Mouse (Mus musculus): Measurements from ENCODE around the gene S100a3. TPM values are rescaled to one million over a fixed set of nuclear protein-coding genes. Genes with fewer than 3 reads are reported as not detected.

The S100a3 gene
- total and polyA plus RNA-seq, 3 experiments: not detected

- no peak overlapping the region for H3K9ac ChIP-seq (ENCODE audit: insufficient read depth, low read depth)
- no peak for TF ChIP-seq USF2 (conservative IDR thresholded peaks at IDR 0.05; ENCODE audit: low read depth, low read length)
- H3K9me3 ChIP-seq (replicated peaks; ENCODE audit: low read length): no peaks in the 10 kb centered on the region
- no peaks in the 10 kb centered on the region for H3K79me2 ChIP-seq (replicated peaks; ENCODE audit: control insufficient read depth, extremely low read depth, insufficient read depth, poor library complexity, severe bottlenecking)
- no peak overlapping the region for H3K4me3 ChIP-seq (replicated peaks in 1 of 3; ENCODE audit: low read depth in 2 of 3, low read length in 2 of 3, poor library complexity in 1 of 3)
- H3K36me3 ChIP-seq (replicated peaks in 1 of 2; ENCODE audit: control insufficient read depth in 1 of 2, insufficient read depth in 1 of 2, low read length in 1 of 2): no peaks in the 10 kb centered on the region
- H3K4me2 ChIP-seq (ENCODE audit: insufficient read depth, low read depth, poor library complexity, severe bottlenecking): no peak overlapping the region
- DNase-seq (ENCODE audit: extremely low read depth): no peak
- H3K27me3 ChIP-seq (replicated peaks): no peaks in the 10 kb centered on the region
- dilution Hi-C loops (cut with MboI; ENCODE audit: extremely low pct_ligation_motif_present, extremely low pct_unique_long_range_greater_than_20kb, low sequenced_read_pairs) (no loop called here), in situ Hi-C loops (cut with MboI; ENCODE audit: low pct_ligation_motif_present, low pct_unique_long_range_greater_than_20kb, low sequenced_read_pairs) (no loop called here)
- H3K4me1 ChIP-seq (ENCODE audit: control insufficient read depth in 1 of 2, insufficient read depth in 2 of 2): peaks cover 6 to 7% of the 10 kb centered on the region in 2 experiments
- H3K27ac ChIP-seq (ENCODE audit: insufficient read depth, low read depth): no peak overlapping the region
Observed at GRCm38 (mm10) chr3:90600458-90601195, 40.2 kb downstream of the S100a3 start.

GRCm38 (mm10) chr3:90601486-90602110, 41.2 kb downstream of the S100a3 start, which contains the start of gene Gm42674:
Gm42674 (plus strand) TSS chr3:90601904.
- in situ Hi-C loops (cut with MboI; ENCODE audit: low pct_ligation_motif_present, low pct_unique_long_range_greater_than_20kb, low sequenced_read_pairs): no loop called here
- H3K36me3 ChIP-seq (replicated peaks in 1 of 2; ENCODE audit: control insufficient read depth in 1 of 2, insufficient read depth in 1 of 2, low read length in 1 of 2): no peaks in the 10 kb centered on the region
- no peaks in the 10 kb centered on the region for H3K79me2 ChIP-seq (replicated peaks; ENCODE audit: control insufficient read depth, extremely low read depth, insufficient read depth, poor library complexity, severe bottlenecking)
- no peak within 1 kb of the TSS for H3K4me3 ChIP-seq (replicated peaks in 1 of 3; ENCODE audit: low read depth in 2 of 3, low read length in 2 of 3, poor library complexity in 1 of 3)
- dilution Hi-C loops (cut with MboI; ENCODE audit: extremely low pct_ligation_motif_present, extremely low pct_unique_long_range_greater_than_20kb, low sequenced_read_pairs): no loop called here
- no peaks in the 10 kb centered on the region for H3K27me3 ChIP-seq (replicated peaks)
- no peaks in the 10 kb centered on the region for H3K9me3 ChIP-seq (replicated peaks; ENCODE audit: low read length)
- no peak for DNase-seq (ENCODE audit: extremely low read depth)
- no peak for TF ChIP-seq ETS1 (conservative IDR thresholded peaks at IDR 0.05; ENCODE audit: low read depth, low read length)
- no peak for TF ChIP-seq MAX (IDR thresholded peaks at IDR 0.05; ENCODE audit: low read length)
- no peak for TF ChIP-seq MYC (IDR thresholded peaks at IDR 0.05; ENCODE audit: low read depth, low read length)
- TF ChIP-seq USF1 (IDR thresholded peaks at IDR 0.05; ENCODE audit: low read depth, low read length): no peak
- TF ChIP-seq RAD21 (IDR thresholded peaks at IDR 0.05; ENCODE audit: low read depth, low read length): no peak
- no peak for TF ChIP-seq E2F4 (IDR thresholded peaks at IDR 0.05; ENCODE audit: insufficient replicate concordance, low read depth, low read length)
- no peak for TF ChIP-seq RCOR1 (conservative IDR thresholded peaks at IDR 0.05; ENCODE audit: low read depth, low read length)
- no peak for TF ChIP-seq UBTF (IDR thresholded peaks at IDR 0.05; ENCODE audit: low read depth, low read length)
- TF ChIP-seq CHD1 (IDR thresholded peaks at IDR 0.05; ENCODE audit: low read depth, low read length): no peak
- no peak within 1 kb of the TSS for H3K9ac ChIP-seq (ENCODE audit: insufficient read depth, low read depth)
- no peak within 1 kb of the TSS for H3K27ac ChIP-seq (ENCODE audit: insufficient read depth, low read depth)
- peaks cover 3 to 7% of the 10 kb centered on the region in 2 experiments for H3K4me1 ChIP-seq (ENCODE audit: control insufficient read depth in 1 of 2, insufficient read depth in 2 of 2)
- no peak within 1 kb of the TSS for H3K4me2 ChIP-seq (ENCODE audit: insufficient read depth, low read depth, poor library complexity, severe bottlenecking)

- Histone ChIP-seq H3K27me3 (replicated peaks) (peaks cover 2% of the 10 kb centered on the region), H3K4me2 (ENCODE audit: insufficient read depth, low read depth, poor library complexity, severe bottlenecking) (no peak within 1 kb of the TSS), H3K9me3 (replicated peaks; ENCODE audit: low read length) (no peaks in the 10 kb centered on the region), H3K27ac (ENCODE audit: insufficient read depth, low read depth) (no peak within 1 kb of the TSS), H3K9ac (ENCODE audit: insufficient read depth, low read depth) (no peak within 1 kb of the TSS), H3K36me3 (replicated peaks in 1 of 2; ENCODE audit: control insufficient read depth in 1 of 2, insufficient read depth in 1 of 2, low read length in 1 of 2) (no peaks in the 10 kb centered on the region), H3K4me3 (replicated peaks in 1 of 3; ENCODE audit: low read depth in 2 of 3, low read length in 2 of 3, poor library complexity in 1 of 3) (no peak within 1 kb of the TSS), H3K79me2 (replicated peaks; ENCODE audit: control insufficient read depth, extremely low read depth, insufficient read depth, poor library complexity, severe bottlenecking) (no peaks in the 10 kb centered on the region), H3K4me1 (ENCODE audit: control insufficient read depth in 1 of 2, insufficient read depth in 2 of 2) (peaks cover 0 to 13% of the 10 kb centered on the region in 2 experiments; a peak in 2 of 4 replicates)
- in situ Hi-C loops (cut with MboI; ENCODE audit: low pct_ligation_motif_present, low pct_unique_long_range_greater_than_20kb, low sequenced_read_pairs) (no loop called here), dilution Hi-C loops (cut with MboI; ENCODE audit: extremely low pct_ligation_motif_present, extremely low pct_unique_long_range_greater_than_20kb, low sequenced_read_pairs) (no loop called here)
- DNase-seq (ENCODE audit: extremely low read depth): no peak
- TF ChIP-seq JUN (IDR thresholded peaks at IDR 0.05; ENCODE audit: insufficient read depth, low read depth, low read length): no peak
- TF ChIP-seq KAT2A (IDR thresholded peaks at IDR 0.05; ENCODE audit: insufficient replicate concordance, low read length): no peak
- no peak for TF ChIP-seq RCOR1 (conservative IDR thresholded peaks at IDR 0.05; ENCODE audit: low read depth, low read length)
- no peak for TF ChIP-seq USF1 (IDR thresholded peaks at IDR 0.05; ENCODE audit: low read depth, low read length)
- TF ChIP-seq TBP (conservative IDR thresholded peaks at IDR 0.05; ENCODE audit: low read depth, low read length): no peak
- TF ChIP-seq MYC (IDR thresholded peaks at IDR 0.05; ENCODE audit: low read depth, low read length): no peak
- TF ChIP-seq SIN3A (IDR thresholded peaks at IDR 0.05; ENCODE audit: low read length): no peak
- TF ChIP-seq PAX5 (IDR thresholded peaks at IDR 0.05; ENCODE audit: low read length): no peak
- TF ChIP-seq GABPA (IDR thresholded peaks at IDR 0.05; ENCODE audit: insufficient replicate concordance, low read depth, low read length): no peak
- TF ChIP-seq UBTF (IDR thresholded peaks at IDR 0.05; ENCODE audit: low read depth, low read length): no peak
- no peak for TF ChIP-seq NRF1 (IDR thresholded peaks at IDR 0.05; ENCODE audit: low read depth, low read length)
- no peak for TF ChIP-seq NELFE (IDR thresholded peaks at IDR 0.05; ENCODE audit: low read depth, low read length)
- TF ChIP-seq ETS1 (conservative IDR thresholded peaks at IDR 0.05; ENCODE audit: low read depth, low read length): no peak
- TF ChIP-seq HCFC1 (IDR thresholded peaks at IDR 0.05; ENCODE audit: low read depth, low read length): no peak
Observed at GRCm38 (mm10) chr3:90603623-90604022, 43.2 kb downstream of the S100a3 start, which contains the start of gene S100a4. S100a4 (plus strand) TSS chr3:90603771.
